Mouse (Mus musculus) liver, embryonic 14.5 days (tissue): ENCODE measurements at regions not wholly inside any gene's neighbourhood (a gene's known extent, or its start where the extent isn't known, plus 50 kb on each side); places are given as distances from the start of the nearest gene placed in this dataset.

Experiments used
- ATAC-seq: fragments of 200-750 bp; cut with Nextera tagmentation; 2 replicates; pipeline ENCODE4 v1.8.0; 2017; ENCODE audit warnings: moderate number of reproducible peaks, mild to moderate bottlenecking, moderate library complexity; ENCODE audit not compliant: insufficient read depth
- DNase-seq, 3 experiments: peaks; one replicate each; pipeline ENCODE4 v3.0.0-alpha.2; 2012 to 2013; ENCODE audit warnings: low read depth in 3 of 3, low spot score in 3 of 3
- H3K27ac ChIP-seq: fragments of 300-500 bp; sonication (generic); 2 replicates; pipeline ENCODE4 v1.5.1; 2014; ENCODE audit warnings: moderate library complexity, mild to moderate bottlenecking, control low read depth, inconsistent platforms
- H3K27me3 ChIP-seq: fragments of 300-500 bp; sonication (generic); 2 replicates; pipeline ENCODE4 v1.6.1; 2014; ENCODE audit warnings: mild to moderate bottlenecking, low read length, moderate library complexity; ENCODE audit not compliant: control insufficient read depth, insufficient read depth
- H3K36me3 ChIP-seq: fragments of 300-500 bp; sonication (generic); replicated peaks from 2 replicates; pipeline ENCODE4 v1.6.1; 2014; ENCODE audit warnings: low read depth; ENCODE audit not compliant: control insufficient read depth, insufficient read depth
- H3K4me1 ChIP-seq, 2 experiments: fragments of 200-500 bp in 1 of 2; fragments of 300-500 bp in 1 of 2; sonication (generic) in 1 of 2; replicated peaks; 2 replicates each; pipeline ENCODE4 v1.6.1; 2012 to 2014; ENCODE audit warnings: antibody characterized with exemption in 1 of 2, inconsistent platforms in 1 of 2, low read length in 1 of 2; ENCODE audit not compliant: control insufficient read depth in 2 of 2, insufficient read depth in 2 of 2
- H3K4me2 ChIP-seq: fragments of 300-500 bp; sonication (generic); 2 replicates; pipeline ENCODE4 v1.6.1; 2014; ENCODE audit warnings: low read depth, mild to moderate bottlenecking, control low read depth, moderate library complexity
- H3K4me3 ChIP-seq, 2 experiments: fragments of 200-500 bp in 1 of 2; fragments of 300-500 bp in 1 of 2; sonication (generic) in 1 of 2; 2 replicates each; pipeline ENCODE4 v1.5.1; 2012 to 2014; ENCODE audit warnings: low read depth in 2 of 2, low read length in 2 of 2, mild to moderate bottlenecking in 2 of 2, control low read depth in 1 of 2, inconsistent platforms in 1 of 2, moderate library complexity in 1 of 2; ENCODE audit not compliant: insufficient read depth in 1 of 2
- H3K9ac ChIP-seq: fragments of 300-500 bp; sonication (generic); replicated peaks from 2 replicates; pipeline ENCODE4 v1.6.1; 2014; ENCODE audit warnings: mild to moderate bottlenecking, control low read depth, moderate library complexity
- H3K9me3 ChIP-seq: fragments of 300-500 bp; sonication (generic); 2 replicates; pipeline ENCODE4 v1.6.1; 2016; ENCODE audit warnings: low read length, mixed read lengths; ENCODE audit not compliant: control insufficient read depth
- CTCF ChIP-seq: IDR thresholded peaks from 2 replicates; pipeline ENCODE4 v1.5.1; 2016; ENCODE audit warnings: antibody characterized with exemption, low read depth, control low read depth
- EP300 ChIP-seq: IDR thresholded peaks from 2 replicates; pipeline ENCODE4 v1.6.1; 2016; ENCODE audit warnings: antibody characterized with exemption, low read depth
- WGBS: fragments of 180-500 bp; shearing (Covaris S2); extraction: QIAGEN DNeasy Blood & Tissue Kit; methylation state at CpG from one replicate; pipeline ENCODE4 v1.1.7; 2014; ENCODE audit not compliant: insufficient replicate concordance; 5-methylcytosine and 5-hydroxymethylcytosine counted together

GRCm38 (mm10) chr14:25155008-25155783, 303.8 kb upstream of the Zmiz1 start:
- Histone ChIP-seq H3K4me2 (no peak overlapping the region), H3K27ac (no peak overlapping the region), H3K9ac (no peak overlapping the region), H3K9me3 (no peaks in the 10 kb centered on the region), H3K4me1 (no peaks in the 10 kb centered on the region), H3K36me3 (no peaks in the 10 kb centered on the region), H3K27me3 (no peaks in the 10 kb centered on the region), H3K4me3 (no peak overlapping the region)
- DNase-seq (no peak), ATAC-seq (no peak)
- no peak for TF ChIP-seq EP300
- 50% methylated on average over 7 of the region's 7 CpGs for WGBS

GRCm38 (mm10) chr14:25156171-25156570, 302.8 kb upstream of the Zmiz1 start:
- no peak overlapping the region for H3K4me3 ChIP-seq
- no peak overlapping the region for H3K4me2 ChIP-seq
- ATAC-seq (no peak), DNase-seq (no peak)
- no peak overlapping the region for H3K27ac ChIP-seq
- H3K4me1 ChIP-seq: no peaks in the 10 kb centered on the region
- H3K9ac ChIP-seq: no peak overlapping the region
- H3K9me3 ChIP-seq: no peaks in the 10 kb centered on the region
- H3K36me3 ChIP-seq: no peaks in the 10 kb centered on the region
- WGBS: 44% methylated on average over 9 of the region's 9 CpGs
- H3K27me3 ChIP-seq: no peaks in the 10 kb centered on the region
- no peak for TF ChIP-seq CTCF
- no peak for TF ChIP-seq EP300

DNA sequence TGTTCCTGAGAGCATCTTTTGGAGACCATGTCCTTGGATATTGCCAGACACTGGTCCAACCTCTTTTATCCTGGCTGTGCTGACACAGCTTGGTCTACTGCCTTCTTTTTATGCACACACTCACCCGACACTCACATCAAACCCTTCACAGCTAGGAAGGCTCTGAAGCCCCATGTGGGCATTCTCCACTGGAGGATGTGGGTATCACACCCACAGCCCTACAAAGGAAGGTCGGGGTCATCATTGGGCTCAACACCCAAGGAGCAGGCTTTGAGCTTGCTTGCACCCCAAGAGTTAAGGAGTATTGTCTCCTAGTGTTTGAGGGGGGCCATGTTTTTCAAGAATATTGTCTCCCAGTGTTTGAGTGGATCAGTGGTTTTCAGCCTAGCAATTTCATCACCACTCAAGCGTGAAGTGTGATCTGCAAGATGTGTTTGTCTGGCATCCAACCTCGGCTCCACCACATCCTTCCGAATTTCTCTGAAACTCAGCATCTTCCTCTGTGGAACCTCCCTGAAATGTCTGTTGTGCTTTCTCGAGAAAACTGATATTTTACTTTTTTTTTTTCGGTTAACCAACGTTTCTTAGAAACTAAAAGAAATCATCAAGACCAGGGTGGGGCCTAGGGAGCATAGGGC, 297.2 kb upstream of the Zmiz1 start:
- H3K36me3 ChIP-seq: no peaks in the 10 kb centered on the region
- no peak for TF ChIP-seq CTCF
- TF ChIP-seq EP300: no peak
- H3K27me3 ChIP-seq: no peaks in the 10 kb centered on the region
- no peak overlapping the region for H3K4me2 ChIP-seq
- ATAC-seq (no peak), DNase-seq (no peak)
- H3K9me3 ChIP-seq: no peaks in the 10 kb centered on the region
- H3K27ac ChIP-seq: no peak overlapping the region
- 45% methylated on average over 8 of the region's 8 CpGs for WGBS
- H3K4me3 ChIP-seq: no peak overlapping the region
- no peak overlapping the region for H3K9ac ChIP-seq
- no peaks in the 10 kb centered on the region for H3K4me1 ChIP-seq

DNA sequence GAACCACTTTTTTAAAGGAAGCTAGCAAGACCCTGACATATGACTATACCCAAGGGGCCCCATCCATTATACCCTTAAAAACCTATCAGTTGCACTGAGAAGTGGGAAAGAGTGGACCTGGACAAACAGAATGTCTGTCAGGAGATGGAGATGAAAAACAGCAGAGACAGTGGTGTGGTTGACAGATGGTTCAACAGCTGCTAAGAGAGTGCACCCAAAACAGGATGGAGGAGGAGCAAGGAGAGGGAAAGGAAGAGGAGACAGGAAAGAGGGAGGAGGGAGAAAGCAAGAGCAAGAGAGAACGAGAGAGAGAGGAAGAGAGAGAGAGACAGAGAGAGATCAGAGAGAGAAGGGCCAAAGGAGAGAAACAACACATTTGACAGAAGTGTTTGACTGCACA, 292.8 kb upstream of the Zmiz1 start:
- Histone ChIP-seq H3K9me3 (no peaks in the 10 kb centered on the region), H3K9ac (no peak overlapping the region), H3K27ac (no peak overlapping the region), H3K4me3 (no peak overlapping the region), H3K4me1 (no peaks in the 10 kb centered on the region), H3K36me3 (no peaks in the 10 kb centered on the region), H3K4me2 (no peak overlapping the region), H3K27me3 (no peaks in the 10 kb centered on the region)
- no peak for DNase-seq
- WGBS: 10% methylated on average over 1 of the region's 1 CpGs
- ATAC-seq: no peak
- TF ChIP-seq CTCF: no peak
- TF ChIP-seq EP300: no peak

GRCm38 (mm10) chr14:25167604-25168003, 291.4 kb upstream of the Zmiz1 start:
- H3K4me1 ChIP-seq: no peaks in the 10 kb centered on the region
- ATAC-seq (no peak), DNase-seq (no peak)
- H3K9ac ChIP-seq: no peak overlapping the region
- no peaks in the 10 kb centered on the region for H3K9me3 ChIP-seq
- H3K27me3 ChIP-seq: no peaks in the 10 kb centered on the region
- no peak overlapping the region for H3K4me3 ChIP-seq
- H3K4me2 ChIP-seq: no peak overlapping the region
- no peak overlapping the region for H3K27ac ChIP-seq
- H3K36me3 ChIP-seq: no peaks in the 10 kb centered on the region
- TF ChIP-seq EP300 (no peak), CTCF (no peak)
- 51% methylated on average over 4 of the region's 4 CpGs for WGBS
